Mouse (Mus musculus) megakaryocyte, embryonic 14.5 days (primary cell): Measurements from ENCODE around the gene Akp3.

Source experiments
- FLI1 ChIP-seq: IDR thresholded peaks from 2 replicates; pipeline ENCODE4 v1.6.1; 2012; ENCODE audit warnings: low read length, inconsistent platforms, mixed read lengths
- GATA1 ChIP-seq: IDR thresholded peaks from 3 replicates; pipeline ENCODE4 v1.6.1; 2012; ENCODE audit warnings: mixed read lengths, low read length, inconsistent platforms, borderline replicate concordance

GRCm38 (mm10) chr1:87164164-87164795 is 39.5 kb downstream of the Akp3 start:
- TF ChIP-seq GATA1 = no peak
- TF ChIP-seq FLI1 = no peak
